Mouse (Mus musculus): Measurements from ENCODE around the gene Olfr1256.

The Olfr1256 gene

DNA sequence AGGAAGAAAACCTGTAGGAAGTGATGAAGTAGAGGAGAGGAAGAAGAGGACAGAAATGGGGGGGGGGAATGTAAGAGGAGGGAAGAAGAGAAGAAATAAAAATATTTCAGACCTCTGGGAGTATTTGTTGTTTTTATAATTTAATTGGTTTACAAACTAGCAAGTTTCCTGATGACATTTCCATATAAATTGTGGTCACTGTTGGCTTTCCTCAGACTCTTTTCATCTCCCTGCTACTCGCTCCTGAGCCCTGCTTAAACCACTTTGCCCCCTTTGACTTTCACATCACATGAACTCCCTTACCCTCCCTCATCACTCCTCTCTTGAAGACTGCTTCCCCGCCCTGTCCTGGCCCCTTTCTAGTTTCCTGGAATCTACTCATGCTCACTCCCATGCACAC, at the start of gene Olfr1256:
Gene Olfr1256 (minus strand): TSS at position 101 of the 400 bp plus-strand sequence.
- in situ Hi-C loops (cut with MboI; ENCODE audit: low pct_unique_long_range_greater_than_20kb in 1 of 2, low sequenced_read_pairs in 2 of 2, unreplicated experiment in 1 of 2): no loop called here

DNA sequence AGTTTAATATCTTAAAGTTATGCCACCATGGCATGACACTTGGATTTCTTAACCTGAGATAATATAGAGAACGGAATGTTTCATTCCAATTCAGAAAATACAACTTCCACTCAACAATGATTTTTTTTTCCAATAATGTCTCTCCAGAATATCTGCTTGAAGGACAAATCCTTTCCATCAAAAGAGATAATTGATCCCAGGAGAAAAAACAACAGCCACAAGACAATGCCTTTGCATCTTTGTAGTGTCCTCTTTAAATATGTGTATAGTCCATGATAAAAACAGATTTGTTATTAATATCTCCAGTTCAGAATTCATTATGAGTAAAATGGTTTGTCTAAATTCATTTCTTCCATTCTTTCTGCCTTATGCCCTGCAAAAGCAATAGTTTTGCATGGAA, 36.8 kb upstream of the Olfr1256 start, which contains the start of gene Olfr1257:
Gene Olfr1257 (plus strand): TSS at position 301 of the 400 bp plus-strand sequence.
- in situ Hi-C loops (cut with MboI; ENCODE audit: low pct_unique_long_range_greater_than_20kb in 1 of 2, low sequenced_read_pairs in 2 of 2, unreplicated experiment in 1 of 2): no loop called here

DNA sequence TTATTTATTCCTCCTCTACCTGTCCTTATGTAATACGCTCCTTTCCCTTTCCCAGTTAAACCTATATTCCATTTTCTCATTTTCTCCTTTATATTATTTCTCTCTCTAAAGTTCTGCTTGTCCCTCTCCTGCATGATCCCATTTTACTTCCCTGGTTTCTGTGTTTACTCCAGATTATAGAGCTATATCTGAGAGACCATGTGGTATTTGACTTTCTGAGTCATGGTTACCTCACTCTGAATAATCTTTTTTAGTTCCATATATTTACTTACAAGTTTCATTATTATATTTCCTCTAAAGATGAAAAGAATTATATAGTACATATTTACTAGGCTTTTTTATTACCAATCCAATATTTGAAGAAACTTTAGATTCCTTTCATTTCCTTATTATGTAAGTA, 7.9 kb upstream of the Olfr1256 start:
- in situ Hi-C loops (cut with MboI; ENCODE audit: low pct_unique_long_range_greater_than_20kb in 1 of 2, low sequenced_read_pairs in 2 of 2, unreplicated experiment in 1 of 2): no loop called here

DNA sequence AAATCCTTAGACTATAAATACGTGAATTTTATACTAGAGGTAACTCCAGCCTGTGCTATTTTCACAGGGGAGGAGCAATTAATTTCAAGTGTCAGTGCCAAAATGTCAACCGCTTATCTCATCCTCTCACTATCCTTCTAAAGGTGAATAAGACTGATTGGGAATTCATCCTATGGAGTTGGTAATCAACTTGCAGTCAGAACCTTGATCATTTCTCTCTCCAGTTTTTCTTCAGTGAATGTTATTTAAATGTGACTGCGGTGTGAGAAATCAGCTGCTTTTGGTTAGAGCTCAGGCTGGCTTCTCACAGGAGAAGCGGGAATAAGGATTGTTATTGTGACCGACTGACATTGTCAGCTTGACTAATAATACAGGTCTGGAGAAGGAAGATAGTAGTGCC, 6.8 kb upstream of the Olfr1256 start, which contains the start of gene Olfr48:
Gene Olfr48 (minus strand): TSS at position 101 of the 400 bp plus-strand sequence.
- in situ Hi-C loops (cut with MboI; ENCODE audit: low pct_unique_long_range_greater_than_20kb in 1 of 2, low sequenced_read_pairs in 2 of 2, unreplicated experiment in 1 of 2): no loop called here

DNA sequence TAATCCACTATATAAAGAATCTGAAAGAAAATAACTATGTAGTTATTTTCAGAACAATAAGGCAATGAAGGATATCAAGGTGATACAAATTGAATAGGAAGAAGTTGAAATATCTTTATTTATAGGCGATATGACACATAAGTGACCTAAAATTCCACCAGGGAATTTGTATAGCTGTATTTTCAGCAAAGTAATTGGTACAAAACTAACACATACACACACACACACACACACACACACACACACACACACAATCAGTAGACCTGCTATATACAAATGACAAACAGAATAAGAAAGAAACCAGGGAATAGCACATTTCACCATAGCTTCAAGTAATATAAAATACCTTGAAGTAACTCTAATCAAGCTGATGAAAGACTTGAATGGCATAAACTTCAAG, 21.1 kb downstream of the Olfr1256 start:
- in situ Hi-C loops (cut with MboI; ENCODE audit: low pct_unique_long_range_greater_than_20kb in 1 of 2, low sequenced_read_pairs in 2 of 2, unreplicated experiment in 1 of 2): no loop called here

DNA sequence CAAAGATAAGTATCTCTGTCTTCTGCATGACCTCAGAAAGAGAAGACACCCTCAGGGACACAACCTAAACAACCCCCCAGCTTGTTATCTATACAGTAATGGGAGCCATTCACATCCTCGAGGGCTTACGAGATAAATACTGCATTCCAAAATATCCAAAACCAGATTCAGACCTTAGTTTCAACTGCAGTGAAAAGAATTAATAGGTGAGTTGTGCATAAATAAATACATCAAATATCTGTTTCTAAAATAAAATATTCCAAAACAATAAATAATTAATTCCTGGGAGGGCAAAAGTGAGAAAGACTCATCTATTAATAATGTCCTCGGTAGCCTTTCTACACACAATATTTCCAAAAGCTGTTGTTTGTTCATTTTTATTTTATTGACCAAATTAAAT, 29.6 kb downstream of the Olfr1256 start, which contains the start of gene Olfr1255:
Gene Olfr1255 (plus strand): TSS at position 301 of the 400 bp plus-strand sequence.
- in situ Hi-C loops (cut with MboI; ENCODE audit: low pct_unique_long_range_greater_than_20kb in 1 of 2, low sequenced_read_pairs in 2 of 2, unreplicated experiment in 1 of 2): no loop called here

DNA sequence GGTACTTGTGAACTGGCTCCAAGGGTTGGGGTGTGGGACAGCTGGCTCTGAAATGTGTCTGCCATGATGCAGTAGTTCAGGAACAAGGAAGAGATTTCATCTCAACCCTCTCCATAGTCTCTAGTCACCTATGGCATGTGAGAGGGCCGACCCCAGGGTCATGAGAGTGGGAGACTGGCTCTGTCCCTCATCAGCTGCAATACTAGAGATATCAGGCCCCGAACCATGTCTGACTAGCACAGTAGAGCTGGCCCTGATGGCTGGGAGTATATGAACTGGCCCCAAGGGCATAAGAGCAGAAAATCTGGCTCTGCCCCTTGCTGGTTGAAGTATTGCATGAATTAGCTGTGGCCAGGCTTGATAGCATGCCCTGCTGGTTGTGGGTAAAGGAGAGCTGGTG, 30.6 kb downstream of the Olfr1256 start:
- in situ Hi-C loops (cut with MboI; ENCODE audit: low pct_unique_long_range_greater_than_20kb in 1 of 2, low sequenced_read_pairs in 2 of 2, unreplicated experiment in 1 of 2): no loop called here

DNA sequence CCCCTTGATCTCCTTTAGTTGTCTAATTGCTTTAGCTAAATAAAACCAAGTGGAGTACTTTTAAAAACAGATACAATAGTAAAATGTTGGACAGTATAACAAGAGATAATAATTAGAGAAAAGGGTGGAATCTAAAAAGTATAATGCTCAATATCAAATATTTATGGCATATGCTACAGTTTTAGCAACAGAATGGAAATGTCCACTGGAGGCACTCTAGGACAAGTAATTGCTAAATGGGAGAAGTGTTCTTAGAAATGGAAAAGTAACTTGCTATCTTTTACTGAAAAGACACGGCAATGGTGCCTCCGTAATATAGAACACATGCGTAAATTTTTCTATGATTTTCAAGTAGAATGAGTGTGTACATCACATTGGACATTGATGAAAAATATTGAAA, 41.8 kb downstream of the Olfr1256 start:
- in situ Hi-C loops (cut with MboI; ENCODE audit: low pct_unique_long_range_greater_than_20kb in 1 of 2, low sequenced_read_pairs in 2 of 2, unreplicated experiment in 1 of 2): no loop called here

DNA sequence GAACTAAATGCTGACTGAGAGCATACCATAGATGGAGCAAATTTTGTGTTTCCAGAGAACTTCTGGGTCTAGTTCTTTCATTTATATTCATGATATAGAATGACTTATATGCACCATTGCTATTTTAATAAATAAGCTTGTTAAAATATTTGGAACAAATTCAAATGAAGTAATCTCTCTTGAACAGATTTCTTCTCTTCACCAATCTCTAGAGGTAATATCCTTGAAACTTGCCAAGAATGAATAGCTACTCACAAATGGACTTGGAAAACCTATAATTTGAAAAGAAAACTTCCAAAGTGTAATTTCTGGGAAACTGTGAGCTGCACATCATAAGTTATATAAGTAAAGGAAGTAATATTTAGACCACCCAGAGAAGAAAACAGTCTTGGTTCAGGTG, 47.8 kb downstream of the Olfr1256 start, which contains the start of gene Olfr1254:
Gene Olfr1254 (minus strand): TSS at position 101 of the 400 bp plus-strand sequence.
- in situ Hi-C loops (cut with MboI; ENCODE audit: low pct_unique_long_range_greater_than_20kb in 1 of 2, low sequenced_read_pairs in 2 of 2, unreplicated experiment in 1 of 2): no loop called here
